Mouse (Mus musculus): ENCODE measurements around the gene Msi2. TPM values are rescaled to one million over a fixed set of nuclear protein-coding genes. Genes with fewer than 3 reads are reported as not detected.
A peak's percentile ranks its signal among the peaks of the same experiment; 100 is the strongest.

The Msi2 gene
- polyA plus RNA-seq, 1 experiment from 2014 or later: 2.9 TPM

DNA sequence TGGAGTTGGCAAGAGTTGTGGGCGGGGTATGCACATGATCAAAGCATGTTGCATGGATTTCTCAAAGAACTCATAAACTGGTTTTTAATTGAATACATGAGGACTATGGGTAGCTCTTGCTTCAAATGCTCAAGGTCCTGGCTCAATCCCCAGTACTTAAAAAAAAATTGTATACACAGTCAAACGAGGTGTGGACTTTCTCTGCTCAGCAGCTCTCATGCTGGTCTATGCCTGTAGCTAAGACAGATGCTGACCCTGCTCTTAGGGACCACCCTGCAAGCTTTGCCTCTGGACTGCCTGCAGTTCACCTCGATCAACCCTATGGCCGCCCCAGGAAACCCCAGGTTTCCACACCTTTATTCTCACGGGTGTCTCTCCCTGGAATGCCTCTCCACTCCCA is 127.7 kb downstream of the Msi2 start:
- WGBS (ENCODE audit: insufficient replicate concordance): 61% methylated on average over 5 of the region's 5 CpGs
- no peak for ATAC-seq (ENCODE audit: low read depth)

DNA sequence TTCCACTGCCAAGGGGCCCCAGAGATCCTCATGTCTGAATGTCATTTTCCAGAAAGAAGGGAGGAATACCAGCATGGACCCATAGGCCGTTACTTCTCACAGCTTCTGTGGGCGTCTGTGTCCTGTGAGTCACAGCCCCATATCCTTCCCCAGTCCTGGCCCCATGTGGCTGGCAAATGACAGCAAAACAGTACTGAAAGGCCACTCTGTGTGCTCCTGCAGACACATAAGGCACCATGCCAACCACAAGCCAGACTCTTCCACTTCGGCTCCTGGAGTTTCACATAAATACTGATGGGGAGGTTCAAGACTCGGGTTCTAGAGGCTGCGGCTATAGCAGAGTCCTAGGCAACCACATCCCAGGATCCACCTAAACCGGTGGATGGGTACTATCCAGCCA is 128.7 kb downstream of the Msi2 start:
- Histone ChIP-seq H3K27me3 (ENCODE audit: control insufficient read depth, insufficient read depth, low read depth, low read length) (no peaks in the 10 kb centered on the region), H3K9ac (ENCODE audit: low read depth, low read length) (no peak overlapping the region), H3K4me3 (ENCODE audit: low read depth, low read length) (no peak overlapping the region), H3K4me1 (ENCODE audit: control insufficient read depth, low read depth, low read length) (no peaks in the 10 kb centered on the region), H3K36me3 (ENCODE audit: control insufficient read depth, insufficient read depth) (no peaks in the 10 kb centered on the region), H3K27ac (ENCODE audit: low read length) (no peak overlapping the region), H3K4me2 (ENCODE audit: low read depth, low read length) (no peak overlapping the region), H3K9me3 (replicated peaks; ENCODE audit: control insufficient read depth, low read length) (no peaks in the 10 kb centered on the region)
- ATAC-seq (ENCODE audit: low read depth): no peak
- WGBS (ENCODE audit: insufficient replicate concordance): 74% methylated on average over 6 of the region's 6 CpGs

More for the DNA sequence above, 127.7 kb downstream of the Msi2 start:
- H3K9me3 ChIP-seq (replicated peaks; ENCODE audit: control insufficient read depth, low read length): no peaks in the 10 kb centered on the region
- H3K4me2 ChIP-seq (ENCODE audit: low read depth, low read length): no peak overlapping the region
- no peaks in the 10 kb centered on the region for H3K36me3 ChIP-seq (ENCODE audit: control insufficient read depth, insufficient read depth)
- no peaks in the 10 kb centered on the region for H3K4me1 ChIP-seq (ENCODE audit: control insufficient read depth, low read depth, low read length)
- no peak overlapping the region for H3K4me3 ChIP-seq (ENCODE audit: low read depth, low read length)
- H3K27ac ChIP-seq (ENCODE audit: low read length): no peak overlapping the region
- no peak overlapping the region for H3K9ac ChIP-seq (ENCODE audit: low read depth, low read length)
- no peaks in the 10 kb centered on the region for H3K27me3 ChIP-seq (ENCODE audit: control insufficient read depth, insufficient read depth, low read depth, low read length)

DNA sequence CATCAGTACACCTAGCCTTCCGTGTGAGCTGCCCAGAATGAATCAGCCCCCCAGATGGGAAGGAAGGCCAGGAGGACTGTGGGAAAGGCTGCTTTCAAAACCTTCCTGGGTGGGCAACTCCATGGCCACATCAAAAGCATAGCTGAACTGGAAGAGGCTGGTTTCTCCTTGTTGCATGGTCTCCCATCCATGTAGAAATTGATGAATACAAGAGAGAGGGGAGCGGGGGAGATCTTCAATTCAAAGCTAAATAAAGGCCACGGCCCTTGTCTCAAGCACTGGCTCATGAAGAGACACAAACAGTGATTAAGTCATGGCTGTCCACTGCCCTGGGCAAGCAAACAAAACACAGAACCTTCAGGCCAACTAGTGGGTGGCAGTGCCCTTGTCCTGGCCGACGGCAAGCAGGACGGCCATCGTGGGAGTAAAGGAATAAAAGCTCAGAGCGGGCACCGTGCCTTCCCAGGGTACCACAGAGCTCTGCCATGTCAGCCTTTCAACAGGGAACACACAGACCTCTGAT is 129.6 kb downstream of the Msi2 start:
- Histone ChIP-seq H3K4me3 (ENCODE audit: low read depth, low read length) (no peak overlapping the region), H3K27me3 (ENCODE audit: control insufficient read depth, insufficient read depth, low read depth, low read length) (no peaks in the 10 kb centered on the region), H3K36me3 (ENCODE audit: control insufficient read depth, insufficient read depth) (no peaks in the 10 kb centered on the region), H3K4me1 (ENCODE audit: control insufficient read depth, low read depth, low read length) (peaks cover 5% of the 10 kb centered on the region), H3K4me2 (ENCODE audit: low read depth, low read length) (no peak overlapping the region), H3K9me3 (replicated peaks; ENCODE audit: control insufficient read depth, low read length) (no peaks in the 10 kb centered on the region), H3K27ac (ENCODE audit: low read length) (no peak overlapping the region), H3K9ac (ENCODE audit: low read depth, low read length) (no peak overlapping the region)
- no peak for ATAC-seq (ENCODE audit: low read depth)
- 85% methylated on average over 9 of the region's 9 CpGs for WGBS (ENCODE audit: insufficient replicate concordance)

DNA sequence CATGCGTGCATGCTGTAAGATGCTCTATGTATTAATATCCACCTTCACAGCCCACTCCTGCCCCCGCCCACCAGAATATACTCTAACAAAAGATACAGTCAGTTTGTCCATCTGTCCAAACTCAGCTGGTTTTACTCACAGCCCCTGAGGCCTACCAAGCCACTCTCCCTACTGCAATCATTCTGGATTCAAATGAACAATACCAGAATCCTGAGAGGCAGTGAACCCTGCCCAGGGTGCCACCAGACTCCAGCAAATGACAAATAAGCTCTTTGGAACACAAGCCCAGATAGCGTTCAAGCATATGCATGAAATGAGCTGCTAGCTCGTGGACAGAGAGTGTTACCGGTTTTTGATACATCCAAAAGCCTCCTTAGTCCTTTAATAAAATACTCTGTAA is 130.6 kb downstream of the Msi2 start:
- no peaks in the 10 kb centered on the region for H3K36me3 ChIP-seq (ENCODE audit: control insufficient read depth, insufficient read depth)
- no peak overlapping the region for H3K9ac ChIP-seq (ENCODE audit: low read depth, low read length)
- H3K4me3 ChIP-seq (ENCODE audit: low read depth, low read length): no peak overlapping the region
- 83% methylated on average over 5 of the region's 5 CpGs for WGBS (ENCODE audit: insufficient replicate concordance)
- H3K9me3 ChIP-seq (replicated peaks; ENCODE audit: control insufficient read depth, low read length): no peaks in the 10 kb centered on the region
- no peaks in the 10 kb centered on the region for H3K27me3 ChIP-seq (ENCODE audit: control insufficient read depth, insufficient read depth, low read depth, low read length)
- H3K4me1 ChIP-seq (ENCODE audit: control insufficient read depth, low read depth, low read length): peaks cover 9% of the 10 kb centered on the region
- no peak overlapping the region for H3K27ac ChIP-seq (ENCODE audit: low read length)
- H3K4me2 ChIP-seq (ENCODE audit: low read depth, low read length): no peak overlapping the region
- no peak for ATAC-seq (ENCODE audit: low read depth)

DNA sequence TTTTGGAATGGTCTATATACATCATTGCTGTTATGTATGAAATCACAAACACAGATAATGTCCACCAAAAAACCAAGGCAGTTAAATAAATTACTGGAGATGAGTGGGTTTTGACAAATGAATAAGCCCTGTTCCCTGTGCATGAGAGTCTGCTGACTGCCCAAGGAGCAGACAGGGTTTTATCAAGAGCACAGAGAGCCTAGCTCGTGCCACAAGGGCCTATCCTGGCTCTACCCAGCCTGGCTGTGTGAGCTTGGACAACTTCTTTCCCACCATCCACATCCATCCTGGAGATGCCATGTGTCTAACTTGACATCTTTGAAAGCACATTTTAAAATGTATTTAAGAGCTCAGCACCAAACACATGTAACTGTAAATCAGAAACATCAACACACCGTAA is 132.4 kb downstream of the Msi2 start:
- Histone ChIP-seq H3K36me3 (ENCODE audit: control insufficient read depth, insufficient read depth) (no peaks in the 10 kb centered on the region), H3K27me3 (ENCODE audit: control insufficient read depth, insufficient read depth, low read depth, low read length) (no peaks in the 10 kb centered on the region), H3K4me3 (ENCODE audit: low read depth, low read length) (no peak overlapping the region), H3K4me1 (ENCODE audit: control insufficient read depth, low read depth, low read length) (peaks cover 9% of the 10 kb centered on the region), H3K27ac (ENCODE audit: low read length) (no peak overlapping the region), H3K9me3 (replicated peaks; ENCODE audit: control insufficient read depth, low read length) (no peaks in the 10 kb centered on the region), H3K4me2 (ENCODE audit: low read depth, low read length) (no peak overlapping the region), H3K9ac (ENCODE audit: low read depth, low read length) (no peak overlapping the region)
- no peak for ATAC-seq (ENCODE audit: low read depth)
- WGBS (ENCODE audit: insufficient replicate concordance): 64% methylated on average over 2 of the region's 2 CpGs

DNA sequence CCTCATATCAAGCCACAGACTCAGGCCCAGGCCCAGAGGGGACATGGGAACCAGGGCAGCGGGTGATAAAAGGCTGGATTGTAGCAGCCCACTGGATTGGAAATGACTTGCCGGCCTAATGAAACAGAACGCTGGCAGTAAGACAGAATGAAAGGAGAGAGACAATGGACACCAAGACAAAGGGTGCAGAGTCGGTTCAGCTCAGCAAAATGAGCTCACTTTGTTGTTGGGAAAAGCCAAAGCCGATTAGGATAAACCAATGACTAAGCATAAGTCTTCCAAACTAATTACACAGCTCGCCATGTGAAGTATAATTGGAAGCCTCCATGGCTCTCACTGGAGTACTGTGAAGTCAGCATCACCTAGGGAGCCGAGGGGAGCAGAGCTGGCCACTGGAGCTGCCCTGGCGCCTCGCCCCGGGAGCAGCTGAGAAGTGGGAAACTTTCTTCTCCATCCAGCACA is 133.1 kb downstream of the Msi2 start:
- Histone ChIP-seq H3K9ac (ENCODE audit: low read depth, low read length) (no peak overlapping the region), H3K27ac (ENCODE audit: low read length) (no peak overlapping the region)
- no peak for ATAC-seq (ENCODE audit: low read depth)

DNA sequence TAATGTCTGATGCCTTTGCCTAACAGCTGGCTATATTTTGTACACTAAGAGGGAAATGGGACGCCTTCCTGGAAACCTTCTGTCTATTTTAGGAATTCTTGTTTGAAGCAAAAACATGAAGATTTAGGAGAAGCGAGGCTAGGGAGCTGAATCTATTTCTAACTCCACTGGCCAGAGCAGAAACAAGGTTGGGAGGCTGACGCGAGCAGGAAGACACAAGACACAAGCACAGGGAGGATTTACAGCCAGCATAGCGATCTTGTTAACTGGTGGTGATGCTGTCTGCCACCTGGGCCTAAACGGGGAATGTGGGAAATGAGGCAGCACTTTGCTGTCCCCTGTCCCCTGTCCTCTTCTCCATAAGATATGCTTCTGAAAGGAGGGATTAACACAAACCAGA is 134.4 kb downstream of the Msi2 start:
- no peak for ATAC-seq (ENCODE audit: low read depth)

More for the DNA sequence above, 133.1 kb downstream of the Msi2 start:
- 54% methylated on average over 10 of the region's 10 CpGs for WGBS (ENCODE audit: insufficient replicate concordance)
- Histone ChIP-seq H3K36me3 (ENCODE audit: control insufficient read depth, insufficient read depth) (no peaks in the 10 kb centered on the region), H3K4me1 (ENCODE audit: control insufficient read depth, low read depth, low read length) (peaks cover 9% of the 10 kb centered on the region), H3K4me2 (ENCODE audit: low read depth, low read length) (no peak overlapping the region), H3K27me3 (ENCODE audit: control insufficient read depth, insufficient read depth, low read depth, low read length) (no peaks in the 10 kb centered on the region), H3K9me3 (replicated peaks; ENCODE audit: control insufficient read depth, low read length) (no peaks in the 10 kb centered on the region), H3K4me3 (ENCODE audit: low read depth, low read length) (no peak overlapping the region)

DNA sequence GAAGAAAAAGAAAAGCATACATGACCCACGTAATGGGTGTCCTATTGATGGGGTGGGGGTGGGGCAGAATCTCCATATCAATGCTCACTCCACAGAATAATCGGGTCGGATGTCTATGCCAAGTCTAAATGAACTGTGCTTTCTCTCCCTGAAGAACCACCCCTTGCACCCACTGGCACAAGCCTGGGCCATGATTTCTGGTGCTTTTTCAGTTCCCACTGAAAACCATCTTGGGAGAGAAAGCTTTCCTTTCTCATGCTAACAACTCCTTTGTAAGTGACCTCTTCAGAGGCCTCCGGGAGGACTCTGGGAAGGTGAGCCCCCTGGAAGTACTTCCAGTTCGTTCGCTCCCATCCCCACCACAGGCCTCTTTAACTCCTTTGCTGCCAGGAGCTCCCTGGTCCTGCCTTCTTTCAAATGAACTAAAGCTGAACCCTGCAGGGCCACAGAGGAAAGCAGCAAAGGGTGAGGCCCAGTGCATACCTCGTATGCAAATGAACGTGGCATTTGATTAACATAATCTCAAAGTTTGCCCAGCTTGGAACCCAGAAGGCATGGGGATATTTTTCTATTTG is 135.0 kb downstream of the Msi2 start:
- no peak overlapping the region for H3K4me3 ChIP-seq (ENCODE audit: low read depth, low read length)
- no peak for ATAC-seq (ENCODE audit: low read depth)
- H3K9me3 ChIP-seq (replicated peaks; ENCODE audit: control insufficient read depth, low read length): no peaks in the 10 kb centered on the region
- WGBS (ENCODE audit: insufficient replicate concordance): 35% methylated on average over 8 of the region's 8 CpGs
- H3K4me2 ChIP-seq (ENCODE audit: low read depth, low read length): no peak overlapping the region
- H3K27ac ChIP-seq (ENCODE audit: low read length): no peak overlapping the region
- peaks cover 9% of the 10 kb centered on the region for H3K4me1 ChIP-seq (ENCODE audit: control insufficient read depth, low read depth, low read length)
- no peaks in the 10 kb centered on the region for H3K36me3 ChIP-seq (ENCODE audit: control insufficient read depth, insufficient read depth)
- no peak overlapping the region for H3K9ac ChIP-seq (ENCODE audit: low read depth, low read length)
- no peaks in the 10 kb centered on the region for H3K27me3 ChIP-seq (ENCODE audit: control insufficient read depth, insufficient read depth, low read depth, low read length)

More for the DNA sequence above, 134.4 kb downstream of the Msi2 start:
- Histone ChIP-seq H3K27me3 (ENCODE audit: control insufficient read depth, insufficient read depth, low read depth, low read length) (no peaks in the 10 kb centered on the region), H3K9me3 (replicated peaks; ENCODE audit: control insufficient read depth, low read length) (no peaks in the 10 kb centered on the region), H3K36me3 (ENCODE audit: control insufficient read depth, insufficient read depth) (no peaks in the 10 kb centered on the region), H3K4me3 (ENCODE audit: low read depth, low read length) (no peak overlapping the region), H3K4me2 (ENCODE audit: low read depth, low read length) (no peak overlapping the region), H3K4me1 (ENCODE audit: control insufficient read depth, low read depth, low read length) (peaks cover 9% of the 10 kb centered on the region), H3K9ac (ENCODE audit: low read depth, low read length) (no peak overlapping the region), H3K27ac (ENCODE audit: low read length) (no peak overlapping the region)
- WGBS (ENCODE audit: insufficient replicate concordance): 47% methylated on average over 6 of the region's 6 CpGs

DNA sequence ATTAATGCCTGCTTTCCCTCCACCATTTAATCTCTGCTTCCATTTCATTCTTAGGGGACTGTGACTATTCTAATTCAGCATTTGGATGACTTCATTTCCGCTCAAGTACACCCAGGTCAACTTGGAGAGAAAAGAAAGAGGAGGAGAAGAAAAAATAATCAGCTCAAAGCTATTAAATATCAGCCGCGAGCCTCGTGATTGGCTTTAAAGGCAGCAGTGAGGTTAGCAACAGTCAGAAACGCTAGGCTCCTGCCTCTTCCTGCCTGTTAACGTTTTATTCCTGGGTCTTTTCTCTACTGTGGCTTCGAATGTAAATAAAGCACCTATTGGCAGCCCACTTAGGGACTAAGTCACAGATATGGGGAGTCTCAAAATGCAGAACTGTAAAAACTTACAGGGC is 135.5 kb downstream of the Msi2 start:
- no peaks in the 10 kb centered on the region for H3K27me3 ChIP-seq (ENCODE audit: control insufficient read depth, insufficient read depth, low read depth, low read length)
- H3K9me3 ChIP-seq (replicated peaks; ENCODE audit: control insufficient read depth, low read length): no peaks in the 10 kb centered on the region
- H3K4me2 ChIP-seq (ENCODE audit: low read depth, low read length): 0 out of 2 replicates have a peak overlapping the region, but pooled peaks have one; percentile 0
- H3K4me1 ChIP-seq (ENCODE audit: control insufficient read depth, low read depth, low read length): peaks cover 9% of the 10 kb centered on the region
- H3K4me3 ChIP-seq (ENCODE audit: low read depth, low read length): no peak overlapping the region
- H3K27ac ChIP-seq (ENCODE audit: low read length): no peak overlapping the region
- no peak overlapping the region for H3K9ac ChIP-seq (ENCODE audit: low read depth, low read length)
- 29% methylated on average over 7 of the region's 7 CpGs for WGBS (ENCODE audit: insufficient replicate concordance)
- no peak for ATAC-seq (ENCODE audit: low read depth)
- no peaks in the 10 kb centered on the region for H3K36me3 ChIP-seq (ENCODE audit: control insufficient read depth, insufficient read depth)

Data from liver, embryonic 16.5 days (tissue).